Mouse (Mus musculus) embryonic facial prominence, embryonic 13.5 days (tissue): ENCODE data around the gene Gal3st2. TPM values are rescaled to one million over a fixed set of nuclear protein-coding genes. Genes with fewer than 3 reads are reported as not detected.
"Not testable (repeated sequence)": the region's sequence is repeated elsewhere in the genome, so short reads cannot be mapped to it uniquely, and the experiment has no call there.

Experiments used
- ATAC-seq: fragments of 200-750 bp; cut with Nextera tagmentation; 2 replicates; pipeline ENCODE4 v1.8.0; 2017; ENCODE audit warnings: low read depth; ENCODE audit not compliant: insufficient number of reproducible peaks, insufficient read depth, low FRiP score, low TSS enrichment
- H3K27ac ChIP-seq: fragments of 300-500 bp; sonication (generic); 2 replicates; pipeline ENCODE4 v1.5.1; 2015; ENCODE audit warnings: moderate library complexity, mild to moderate bottlenecking, inconsistent platforms
- H3K27me3 ChIP-seq: fragments of 300-500 bp; sonication (generic); 2 replicates; pipeline ENCODE4 v1.6.1; 2015; ENCODE audit warnings: mild to moderate bottlenecking, inconsistent platforms
- H3K36me3 ChIP-seq: fragments of 300-500 bp; sonication (generic); 2 replicates; pipeline ENCODE4 v1.6.1; 2015; ENCODE audit warnings: mild to moderate bottlenecking, inconsistent platforms
- H3K4me1 ChIP-seq: fragments of 300-500 bp; sonication (generic); 2 replicates; pipeline ENCODE4 v1.6.1; 2015; ENCODE audit warnings: inconsistent platforms
- H3K4me2 ChIP-seq: fragments of 300-500 bp; sonication (generic); 2 replicates; pipeline ENCODE4 v1.6.1; 2015; ENCODE audit warnings: moderate library complexity, mild to moderate bottlenecking, inconsistent platforms
- H3K4me3 ChIP-seq: fragments of 300-500 bp; sonication (generic); 2 replicates; pipeline ENCODE4 v1.5.1; 2015; ENCODE audit warnings: mild to moderate bottlenecking, inconsistent platforms
- H3K9ac ChIP-seq: fragments of 300-500 bp; sonication (generic); 2 replicates; pipeline ENCODE4 v1.6.1; 2015; ENCODE audit warnings: mild to moderate bottlenecking, inconsistent platforms
- H3K9me3 ChIP-seq: fragments of 300-500 bp; sonication (generic); 2 replicates; pipeline ENCODE4 v1.6.1; 2016; ENCODE audit warnings: inconsistent platforms
- WGBS: fragments of 180-500 bp; shearing (Covaris S2); methylation state at CpG from one replicate; pipeline ENCODE4 v1.1.7; 2015; ENCODE audit warnings: mixed read lengths; 5-methylcytosine and 5-hydroxymethylcytosine counted together
- polyA plus RNA-seq: library from polyadenylated mRNA; unstranded; fragments of >200 nt; fragmentation: Nextera tagmentation; extraction: Ambion mirVana; gene quantifications from 2 replicates; pipeline ENCODE4 v1.2.1, GENCODE M21; 2015

Gene Gal3st2
- 0.30 TPM in 1 of 2 replicates, not detected in the other for polyA plus RNA-seq

DNA sequence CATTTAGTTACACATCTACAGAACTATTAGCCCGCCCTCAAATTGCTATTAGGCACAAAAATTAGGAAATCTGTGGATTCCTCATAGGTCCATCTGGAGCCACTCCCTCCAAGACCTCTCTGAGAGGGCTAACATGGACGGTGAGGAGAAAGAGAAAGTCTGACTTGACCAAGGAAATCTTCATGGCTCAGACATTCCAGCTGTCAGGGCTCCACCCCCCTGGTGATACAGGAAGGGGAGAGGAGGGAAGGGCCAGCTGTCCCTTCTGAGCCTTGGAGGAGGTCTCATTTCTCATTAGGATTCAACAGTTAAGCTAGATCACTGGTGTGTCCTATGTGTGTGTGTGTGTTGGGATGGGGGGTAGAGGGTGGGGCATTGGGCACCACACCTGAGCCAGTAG lies at the start of gene Gal3st2:
Gene Gal3st2 (plus strand): TSS at position 259 of the 400 bp plus-strand sequence.
- not testable (repeated sequence) for H3K9me3 ChIP-seq, H3K4me2 ChIP-seq, H3K4me1 ChIP-seq, ATAC-seq, H3K27ac ChIP-seq, H3K27me3 ChIP-seq, H3K4me3 ChIP-seq, H3K9ac ChIP-seq, H3K36me3 ChIP-seq
- 54% methylated on average over 2 of the region's 2 CpGs for WGBS

DNA sequence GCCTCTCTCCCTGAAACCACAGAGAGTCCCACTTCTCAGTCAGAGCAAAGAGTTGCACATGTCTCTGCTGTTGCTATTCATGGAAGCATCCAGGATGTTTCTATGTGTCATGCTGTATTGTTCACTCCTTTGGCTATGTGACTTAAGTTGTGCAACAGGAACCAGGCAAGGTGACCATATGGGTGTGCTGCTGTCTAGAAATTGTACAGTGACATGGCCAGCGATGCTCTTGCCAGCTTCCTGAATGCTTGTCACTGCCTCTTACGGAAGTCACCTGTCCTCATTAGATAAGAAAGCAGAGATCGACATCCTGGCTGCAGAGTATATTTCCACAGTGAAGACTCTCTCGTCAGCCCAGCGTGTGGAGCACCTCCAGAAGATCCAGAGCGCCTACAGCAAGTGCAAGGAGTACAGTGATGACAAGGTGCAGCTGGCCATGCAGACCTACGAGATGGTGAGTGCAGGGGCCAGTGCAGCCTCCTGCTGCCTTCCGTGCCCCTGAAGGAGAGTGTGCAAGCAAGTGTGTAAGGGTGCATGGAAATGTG lies 49.5 kb upstream of the Gal3st2 start:
- no peak overlapping the region for H3K4me2 ChIP-seq
- H3K9me3 ChIP-seq: no peaks in the 10 kb centered on the region
- H3K27me3 ChIP-seq: no peaks in the 10 kb centered on the region
- no peaks in the 10 kb centered on the region for H3K4me1 ChIP-seq
- no peak overlapping the region for H3K27ac ChIP-seq
- WGBS: 92% methylated on average over 8 of the region's 8 CpGs
- no peak overlapping the region for H3K9ac ChIP-seq
- no peak overlapping the region for H3K4me3 ChIP-seq
- ATAC-seq: no peak
- peaks cover 91% of the 10 kb centered on the region for H3K36me3 ChIP-seq

DNA sequence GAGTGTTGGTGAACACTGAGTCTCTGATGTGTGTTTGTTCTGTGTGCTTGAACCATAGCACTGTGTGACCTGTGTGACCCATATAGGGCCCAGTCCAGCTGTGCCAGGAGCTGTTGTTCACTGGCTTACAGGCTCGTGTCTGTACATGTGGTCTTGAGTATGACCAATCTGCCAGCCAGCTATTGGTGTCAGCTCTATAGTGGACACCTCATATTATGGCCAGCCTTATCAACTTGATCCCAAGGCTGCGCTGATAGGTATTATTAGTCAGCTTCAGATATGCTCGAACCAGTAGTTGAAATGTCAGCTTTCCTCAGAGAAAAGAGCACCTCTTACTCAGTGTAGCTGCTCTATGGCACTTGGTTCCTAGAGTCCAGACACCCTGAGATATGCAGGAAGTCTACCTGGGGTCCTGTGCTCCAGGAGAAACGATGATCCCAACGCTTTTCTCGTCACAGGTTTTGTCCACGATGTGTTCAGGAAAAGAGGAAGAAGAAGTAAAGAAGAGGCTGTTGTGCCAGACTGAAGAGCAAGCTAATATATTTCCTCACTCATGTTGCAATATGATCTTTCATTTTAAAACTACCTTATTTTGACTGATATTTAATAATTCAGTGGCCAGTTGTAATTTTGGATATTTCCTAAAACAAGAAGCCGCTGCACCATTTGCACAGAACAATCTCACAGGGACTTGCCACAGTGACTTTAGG lies 43.1 kb upstream of the Gal3st2 start:
- no peak overlapping the region for H3K9ac ChIP-seq
- no peak overlapping the region for H3K4me3 ChIP-seq
- ATAC-seq: no peak
- H3K4me2 ChIP-seq: no peak overlapping the region
- WGBS: 91% methylated on average over 8 of the region's 8 CpGs
- no peaks in the 10 kb centered on the region for H3K27me3 ChIP-seq
- H3K9me3 ChIP-seq: no peaks in the 10 kb centered on the region
- no peaks in the 10 kb centered on the region for H3K4me1 ChIP-seq
- no peak overlapping the region for H3K27ac ChIP-seq
- H3K36me3 ChIP-seq: peaks cover 88% of the 10 kb centered on the region

DNA sequence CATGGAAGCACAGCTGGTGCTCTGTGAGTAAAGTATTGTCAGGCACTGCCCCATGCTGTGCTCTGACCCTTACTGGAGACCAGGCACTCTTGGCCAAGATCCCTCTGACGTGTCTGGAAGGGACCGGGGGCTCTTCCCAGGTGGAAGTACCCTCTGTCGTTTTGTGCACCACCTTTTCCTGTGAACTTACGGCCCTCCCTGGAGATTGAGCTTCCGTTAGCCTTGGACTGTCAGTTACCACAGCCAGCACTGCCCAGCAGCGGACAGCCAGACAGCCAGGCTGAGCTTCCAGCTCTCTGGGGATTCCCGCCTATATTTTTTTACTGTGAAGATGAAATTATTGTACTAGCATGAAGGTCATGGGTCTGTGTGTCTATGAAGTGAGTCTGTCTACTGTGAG lies 42.4 kb upstream of the Gal3st2 start:
- 93% methylated on average over 7 of the region's 7 CpGs for WGBS
- H3K4me3 ChIP-seq: no peak overlapping the region
- no peaks in the 10 kb centered on the region for H3K27me3 ChIP-seq
- H3K36me3 ChIP-seq: peaks cover 80% of the 10 kb centered on the region
- ATAC-seq: no peak
- no peak overlapping the region for H3K4me2 ChIP-seq
- no peak overlapping the region for H3K27ac ChIP-seq
- H3K4me1 ChIP-seq: no peaks in the 10 kb centered on the region
- H3K9ac ChIP-seq: no peak overlapping the region
- no peaks in the 10 kb centered on the region for H3K9me3 ChIP-seq

DNA sequence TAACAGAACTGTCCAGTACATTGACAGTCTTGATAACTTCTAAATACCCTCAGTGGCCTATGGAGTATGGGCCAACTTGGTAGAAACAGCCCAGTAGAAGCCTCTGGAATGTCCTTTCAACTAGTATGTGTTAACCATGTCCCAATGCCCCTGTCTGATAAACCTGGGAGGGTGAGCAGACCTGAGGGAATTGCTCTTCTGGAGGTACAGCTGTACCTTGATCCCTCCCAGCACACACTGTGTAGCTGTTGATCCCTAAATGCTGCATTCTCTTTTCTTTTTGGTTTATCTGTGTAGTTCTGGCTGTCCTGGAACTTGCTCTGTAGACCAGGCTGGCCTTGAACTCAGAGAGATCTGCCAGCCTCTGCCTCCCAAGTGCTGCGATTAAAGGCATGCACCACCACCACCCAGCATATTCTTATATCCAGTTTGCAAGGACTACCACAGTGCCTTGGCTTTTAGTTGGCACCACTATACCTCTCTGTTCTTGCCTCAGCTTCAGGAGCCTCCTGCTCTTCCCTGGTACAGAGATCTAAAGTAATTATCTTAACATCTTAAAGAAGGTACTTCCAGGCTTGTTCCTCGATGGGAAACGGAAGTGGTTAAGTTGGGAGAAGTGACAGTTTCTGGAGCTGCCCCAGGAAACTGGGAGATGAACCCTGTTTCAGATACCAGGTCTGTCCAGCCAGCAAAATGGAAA lies 37.2 kb upstream of the Gal3st2 start:
- Histone ChIP-seq H3K27ac (peak overlapping the region; percentile 96; the same call in 1 of the 2 replicates), H3K4me3 (0 out of 2 replicates have a peak overlapping the region, but pooled peaks have one; percentile 60), H3K36me3 (peaks cover 34% of the 10 kb centered on the region), H3K4me1 (peaks cover 17% of the 10 kb centered on the region), H3K9me3 (no peaks in the 10 kb centered on the region), H3K4me2 (peak overlapping the region; percentile 70; the same call in 1 of the 2 replicates), H3K9ac (peak overlapping the region; percentile 78; the same call in 1 of the 2 replicates), H3K27me3 (no peaks in the 10 kb centered on the region)
- no peak for ATAC-seq
- 76% methylated on average over 3 of the region's 3 CpGs for WGBS

DNA sequence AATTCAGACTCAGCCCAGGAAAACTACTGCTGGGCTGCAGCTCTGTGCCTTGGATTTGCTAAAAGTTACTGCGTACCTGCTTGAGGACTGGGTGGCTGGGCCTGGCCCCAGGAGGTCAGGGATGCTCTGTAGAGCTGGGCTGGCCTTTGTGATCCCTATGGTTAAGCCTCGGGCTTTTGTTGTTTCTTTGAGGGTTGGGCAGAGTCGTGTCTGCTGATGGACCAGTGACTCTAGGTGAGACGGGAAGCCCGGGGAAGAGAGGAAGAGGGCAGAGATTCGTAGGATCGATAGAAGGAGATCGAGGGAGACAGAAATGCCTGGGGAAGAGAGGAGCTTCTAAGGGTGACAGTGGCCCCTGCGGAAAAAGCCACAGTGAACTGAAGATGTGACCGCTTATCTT lies 36.5 kb upstream of the Gal3st2 start, which contains the start of gene D2hgdh:
Gene D2hgdh (plus strand): TSS at position 301 of the 400 bp plus-strand sequence.
- peaks cover 27% of the 10 kb centered on the region for H3K36me3 ChIP-seq
- peaks cover 17% of the 10 kb centered on the region for H3K4me1 ChIP-seq
- H3K27ac ChIP-seq: peak within 1 kb of the TSS; percentile 96
- peak within 1 kb of the TSS; percentile 70 for H3K4me2 ChIP-seq
- H3K9ac ChIP-seq: peak within 1 kb of the TSS; percentile 78
- H3K27me3 ChIP-seq: no peaks in the 10 kb centered on the region
- WGBS: 5% methylated on average over 10 of the region's 10 CpGs
- peak within 1 kb of the TSS; percentile 60 for H3K4me3 ChIP-seq
- no peak for ATAC-seq
- H3K9me3 ChIP-seq: no peaks in the 10 kb centered on the region

DNA sequence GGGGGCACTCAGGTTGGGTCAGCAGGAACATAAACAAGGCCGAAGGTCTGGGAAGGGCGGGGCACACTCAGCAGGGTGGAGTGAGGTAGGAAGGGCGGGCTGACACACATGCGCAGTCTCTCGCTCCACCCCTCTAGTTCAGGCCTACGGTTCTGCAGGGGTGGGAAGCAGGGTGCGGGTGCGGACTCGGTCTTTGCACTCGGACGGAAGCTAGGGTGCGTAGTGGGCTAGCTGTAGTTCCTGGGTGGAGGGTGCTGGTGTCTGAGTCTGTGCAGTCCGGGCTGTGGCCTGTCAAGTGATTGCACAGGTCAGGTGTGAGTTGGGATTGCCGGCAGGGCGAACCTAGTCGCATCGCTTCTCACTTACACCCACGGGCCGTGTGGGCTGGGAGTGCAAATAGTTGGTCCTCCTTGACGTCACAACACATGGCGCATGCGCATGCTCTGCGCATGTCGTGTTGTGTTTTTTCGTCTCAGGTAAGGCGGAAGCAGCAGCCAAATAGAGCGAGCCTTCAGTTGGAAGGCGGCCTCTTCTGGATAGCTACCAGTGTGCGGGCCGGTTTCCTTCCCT lies 35.9 kb upstream of the Gal3st2 start:
- Histone ChIP-seq H3K9me3 (no peaks in the 10 kb centered on the region), H3K4me2 (peak overlapping the region; percentile 70), H3K4me1 (peaks cover 17% of the 10 kb centered on the region), H3K36me3 (peaks cover 21% of the 10 kb centered on the region), H3K27ac (peak overlapping the region; percentile 96), H3K27me3 (no peaks in the 10 kb centered on the region), H3K9ac (peak overlapping the region; percentile 78), H3K4me3 (peak overlapping the region; percentile 60)
- peak; percentile 95 for ATAC-seq
- under 1% methylated on average over 30 of the region's 30 CpGs for WGBS

DNA sequence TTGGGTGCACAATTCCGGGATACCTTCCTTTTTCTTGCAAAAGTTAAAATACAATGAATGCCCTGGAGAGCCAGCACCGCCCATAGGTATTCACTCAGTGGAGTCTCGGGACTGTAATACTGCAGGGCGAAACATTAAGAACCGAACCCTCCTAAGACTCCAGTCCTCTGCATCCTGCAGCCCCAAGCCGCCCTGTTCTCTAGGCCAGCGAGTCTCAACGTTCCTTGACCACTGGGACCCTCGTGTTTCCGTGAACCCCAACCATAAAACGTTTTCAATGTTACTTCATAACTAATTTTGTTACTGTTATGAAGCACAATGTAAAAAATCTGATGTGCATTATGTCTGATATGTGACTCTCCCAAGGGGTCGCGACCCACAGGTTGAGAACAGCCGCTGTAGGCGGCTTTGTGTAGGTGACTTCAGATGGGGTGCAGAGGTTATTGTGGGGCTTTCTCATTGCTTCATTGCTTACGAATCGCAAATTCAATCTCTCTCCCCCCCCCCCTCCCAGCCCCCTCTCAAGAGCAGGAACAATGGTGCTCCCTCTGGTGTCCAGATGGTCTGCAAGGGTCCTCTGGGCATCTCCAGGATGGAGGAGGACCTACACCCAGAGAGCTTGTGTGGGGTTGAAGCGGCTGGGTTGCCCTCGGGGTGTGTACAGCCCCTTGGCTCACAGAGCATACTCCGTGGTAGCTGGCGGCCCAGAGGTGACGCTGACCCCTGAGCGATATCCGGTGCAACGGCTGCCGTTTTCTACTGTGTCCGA lies 35.2 kb upstream of the Gal3st2 start:
- Histone ChIP-seq H3K27ac (peak overlapping the region; percentile 96), H3K4me1 (peaks cover 17% of the 10 kb centered on the region), H3K9ac (peak overlapping the region; percentile 78), H3K27me3 (no peaks in the 10 kb centered on the region), H3K9me3 (no peaks in the 10 kb centered on the region), H3K36me3 (peaks cover 14% of the 10 kb centered on the region), H3K4me2 (peak overlapping the region; percentile 70), H3K4me3 (peak overlapping the region; percentile 60)
- ATAC-seq: no peak
- 42% methylated on average over 27 of the region's 27 CpGs for WGBS

DNA sequence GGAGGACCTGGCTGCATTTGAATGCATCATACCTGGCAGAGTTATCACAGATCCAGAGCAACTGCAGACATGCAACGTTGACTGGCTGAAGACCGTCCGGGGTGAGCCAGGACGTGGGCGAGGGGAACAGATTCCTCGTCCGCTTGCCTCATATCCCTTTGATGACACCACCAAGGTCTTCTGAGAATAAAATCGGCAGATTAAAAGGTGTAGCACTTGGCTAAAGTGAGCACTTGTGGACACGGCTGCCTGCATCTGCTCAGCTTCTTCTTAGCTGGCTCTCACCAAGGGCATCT lies 34.6 kb upstream of the Gal3st2 start:
- Histone ChIP-seq H3K4me3 (peak overlapping the region; percentile 60; the same call in 1 of the 2 replicates), H3K27me3 (no peaks in the 10 kb centered on the region), H3K4me2 (peak overlapping the region; percentile 70), H3K27ac (no peak overlapping the region), H3K36me3 (peaks cover 9% of the 10 kb centered on the region), H3K9me3 (no peaks in the 10 kb centered on the region), H3K4me1 (peaks cover 17% of the 10 kb centered on the region), H3K9ac (peak overlapping the region; percentile 78; the same call in 1 of the 2 replicates)
- ATAC-seq: no peak
- 94% methylated on average over 9 of the region's 9 CpGs for WGBS

DNA sequence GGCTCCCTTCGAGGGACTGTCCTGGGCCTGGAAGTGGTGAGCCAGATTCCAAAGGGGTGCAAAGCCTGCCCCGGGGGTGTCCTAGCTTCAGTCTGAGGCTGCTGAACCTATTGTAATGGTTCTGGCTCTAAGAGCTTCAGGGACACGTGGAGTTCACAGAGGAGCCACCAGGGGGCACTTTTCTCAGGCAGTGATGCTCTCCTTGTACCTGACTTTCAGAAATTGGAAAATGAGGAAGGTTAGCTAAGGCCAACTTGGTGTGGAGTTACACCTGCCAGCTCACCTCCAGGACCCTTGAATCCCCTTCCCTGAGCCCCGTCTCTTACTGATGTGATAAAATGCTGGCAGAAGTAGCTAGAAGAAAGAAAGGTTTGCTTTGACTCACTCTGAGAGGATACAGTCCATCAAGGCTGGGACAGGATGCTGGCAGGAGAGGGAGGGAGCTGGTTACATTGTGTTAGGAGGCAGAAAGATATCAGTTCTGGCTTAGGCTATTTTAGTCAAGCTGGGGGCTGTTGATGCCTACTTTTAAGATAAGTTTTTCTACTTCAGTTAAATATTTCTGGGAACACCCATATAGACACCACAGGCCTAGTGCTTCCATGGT lies 28.2 kb upstream of the Gal3st2 start:
- H3K9ac ChIP-seq, H3K4me3 ChIP-seq, H3K27ac ChIP-seq, H3K4me1 ChIP-seq, H3K27me3 ChIP-seq, ATAC-seq, H3K9me3 ChIP-seq, H3K4me2 ChIP-seq: not testable (repeated sequence)
- peaks cover 28% of the 10 kb centered on the region for H3K36me3 ChIP-seq
- 45% methylated on average over 3 of the region's 4 CpGs for WGBS
